ENCODE assay signal across 8 mouse cellular contexts in the genomic region with DNA sequence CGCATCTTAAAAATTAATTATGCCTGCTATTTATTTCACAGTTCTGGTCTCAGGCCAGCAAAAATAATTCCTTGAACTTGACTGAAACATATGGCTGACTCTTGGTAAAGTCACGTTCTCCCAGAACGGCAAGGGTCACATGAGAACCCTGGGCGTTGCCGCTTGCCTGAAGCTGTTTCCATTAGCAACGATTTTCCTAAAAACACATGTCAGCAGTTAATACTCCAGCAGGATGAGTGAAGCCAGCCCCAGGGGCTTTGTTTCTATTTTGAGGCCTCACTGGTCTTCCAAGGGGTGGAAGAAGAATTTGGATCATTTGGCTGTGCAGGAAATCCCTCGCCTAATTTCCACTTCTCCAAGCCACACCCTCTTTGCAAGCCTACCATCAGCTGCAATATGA.
DNase-seq lines count a peak whose midpoint lies in the region; ATAC-seq lines count a peak whose summit lies in the region.

No protein-coding gene starts in this region.

- 23% methylated on average over 7 of the region's 7 CpGs for WGBS in hindbrain, embryonic 14.5 days
- WGBS in hindbrain, embryonic 12.5 days = 35% methylated on average over 7 of the region's 7 CpGs
- 7% methylated on average over 7 of the region's 7 CpGs for WGBS in limb, embryonic 13.5 days

- intact Hi-C loops in left cerebral cortex, postnatal 10 days (cut with DNase I) = no loop called here

- no peak for ATAC-seq in hindbrain, embryonic 14.5 days (ENCODE audit: low FRiP score)
- no peak for ATAC-seq in hindbrain, embryonic 12.5 days (ENCODE audit: low FRiP score)
- ATAC-seq in limb, embryonic 13.5 days (ENCODE audit: low FRiP score, low read depth) = peak; percentile 83
- no peak for ATAC-seq in erythroid progenitor cell, adult 5-6 weeks (replicated peaks; ENCODE audit: low FRiP score, poor library complexity, severe bottlenecking)

- H3K4me3 ChIP-seq in hindbrain, embryonic 14.5 days (replicated peaks; ENCODE audit: low read length) = no peak overlapping the region
- H3K4me3 ChIP-seq in hindbrain, embryonic 12.5 days = no peak overlapping the region
- H3K4me3 ChIP-seq in limb, embryonic 13.5 days = no peak overlapping the region

- peaks cover 48% of the 10 kb centered on the region for H3K4me1 ChIP-seq in hindbrain, embryonic 14.5 days (replicated peaks; ENCODE audit: control insufficient read depth, insufficient read depth, low read length)
- peaks cover 49% of the 10 kb centered on the region for H3K4me1 ChIP-seq in hindbrain, embryonic 12.5 days
- peaks cover 93% of the 10 kb centered on the region for H3K4me1 ChIP-seq in limb, embryonic 13.5 days

- H3K9me3 ChIP-seq in hindbrain, embryonic 14.5 days (ENCODE audit: control insufficient read depth, low read length) = no peaks in the 10 kb centered on the region
- no peaks in the 10 kb centered on the region for H3K9me3 ChIP-seq in hindbrain, embryonic 12.5 days (replicated peaks)
- no peaks in the 10 kb centered on the region for H3K9me3 ChIP-seq in limb, embryonic 13.5 days

- no peak overlapping the region for H3K9ac ChIP-seq in hindbrain, embryonic 14.5 days
- H3K9ac ChIP-seq in hindbrain, embryonic 12.5 days = no peak overlapping the region
- no peak overlapping the region for H3K9ac ChIP-seq in limb, embryonic 13.5 days

- DNase-seq in hindbrain, embryonic 14.5 days (ENCODE audit: low spot score) = no peak
- peak; percentile 79 for DNase-seq in embryo, embryonic 10.5 days (ENCODE audit: low spot score)
- peak; percentile 77 to 83 for DNase-seq in heart, adult 9 months (ENCODE audit: low spot score in 2 of 2)
- DNase-seq in frontal cortex, postnatal 10 days (ENCODE audit: low spot score in 2 of 2) = no peak
- no peak for DNase-seq in left cerebral cortex, postnatal 10 days (ENCODE audit: extremely low spot score in 1 of 2, low spot score in 2 of 2)

- H3K27me3 ChIP-seq in hindbrain, embryonic 14.5 days (ENCODE audit: control insufficient read depth, insufficient read depth, low read length) = no peaks in the 10 kb centered on the region
- H3K27me3 ChIP-seq in hindbrain, embryonic 12.5 days = no peaks in the 10 kb centered on the region
- H3K27me3 ChIP-seq in limb, embryonic 13.5 days = no peaks in the 10 kb centered on the region

- peak overlapping the region; percentile 38; the same call in 1 of the 2 replicates for H3K27ac ChIP-seq in hindbrain, embryonic 14.5 days
- H3K27ac ChIP-seq in hindbrain, embryonic 12.5 days = no peak overlapping the region
- peak overlapping the region; percentile 85 for H3K27ac ChIP-seq in limb, embryonic 13.5 days

- H3K36me3 ChIP-seq in hindbrain, embryonic 14.5 days (replicated peaks; ENCODE audit: control insufficient read depth, insufficient read depth) = no peaks in the 10 kb centered on the region
- no peaks in the 10 kb centered on the region for H3K36me3 ChIP-seq in hindbrain, embryonic 12.5 days
- no peaks in the 10 kb centered on the region for H3K36me3 ChIP-seq in limb, embryonic 13.5 days

- H3K4me2 ChIP-seq in hindbrain, embryonic 14.5 days (replicated peaks) = no peak overlapping the region
- H3K4me2 ChIP-seq in hindbrain, embryonic 12.5 days (replicated peaks) = no peak overlapping the region
- 0 out of 2 replicates have a peak overlapping the region, but pooled peaks have one; percentile 25 for H3K4me2 ChIP-seq in limb, embryonic 13.5 days (replicated peaks)

Comparison
In these comparisons a context has a peak if more than half of its experiments do, and no peak if none do; other contexts are left out.
1. DNase-seq: peak in embryo, embryonic 10.5 days (single experiment) and heart, adult 9 months (2 of 2); none in hindbrain, embryonic 14.5 days (single experiment), frontal cortex, postnatal 10 days (0 of 2) and left cerebral cortex, postnatal 10 days (0 of 2).